Mouse (Mus musculus) ovary, postnatal 10 days (tissue): ENCODE measurements around the gene Apoa1.

Source experiments
- DNase-seq: peaks from one replicate; pipeline ENCODE4 v3.0.0; 2022; ENCODE audit warnings: low spot score

Gene Apoa1

DNA sequence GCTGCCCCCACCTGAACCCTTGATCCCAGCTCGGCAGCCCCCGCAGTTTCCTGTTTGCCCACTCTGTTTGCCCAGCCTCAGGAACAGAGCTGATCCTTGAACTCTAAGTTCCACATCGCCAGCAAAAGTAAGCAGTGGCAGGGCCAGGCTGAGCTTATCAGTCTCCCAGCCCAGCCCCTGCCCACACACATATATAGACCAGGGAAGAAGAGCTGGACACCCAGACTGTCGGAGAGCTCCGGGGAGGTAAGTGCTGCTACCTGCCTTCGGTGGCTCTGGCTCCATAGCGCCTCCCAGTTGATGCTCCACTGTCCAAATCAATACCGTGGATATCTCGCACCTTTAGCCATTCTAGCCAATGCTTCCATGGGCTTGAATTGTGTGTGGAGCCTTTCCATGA, at the start of gene Apoa1:
Apoa1 (plus strand) TSS at position 90 of the 400 bp plus-strand sequence.
- no peak for DNase-seq

DNA sequence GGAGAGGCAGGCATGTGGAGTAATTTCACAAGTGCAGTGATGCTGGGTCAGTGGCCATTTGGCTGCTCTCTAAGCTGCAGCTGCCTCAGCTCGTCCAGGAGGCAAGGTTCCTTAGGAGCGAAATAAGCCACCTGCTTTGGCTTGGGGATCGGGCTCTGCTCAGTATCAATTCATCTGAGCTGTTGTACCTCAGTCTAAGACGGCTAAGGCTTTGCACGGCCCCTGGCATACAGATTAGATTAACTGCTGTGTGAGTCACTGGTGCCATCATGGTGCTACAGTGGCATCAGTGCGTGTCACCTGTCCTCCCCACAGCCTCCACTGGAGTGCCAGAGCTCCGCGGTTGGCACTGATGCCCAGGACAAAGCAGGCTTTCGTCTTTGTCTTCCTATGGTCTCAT, 49.8 kb upstream of the Apoa1 start:
- no peak for DNase-seq

DNA sequence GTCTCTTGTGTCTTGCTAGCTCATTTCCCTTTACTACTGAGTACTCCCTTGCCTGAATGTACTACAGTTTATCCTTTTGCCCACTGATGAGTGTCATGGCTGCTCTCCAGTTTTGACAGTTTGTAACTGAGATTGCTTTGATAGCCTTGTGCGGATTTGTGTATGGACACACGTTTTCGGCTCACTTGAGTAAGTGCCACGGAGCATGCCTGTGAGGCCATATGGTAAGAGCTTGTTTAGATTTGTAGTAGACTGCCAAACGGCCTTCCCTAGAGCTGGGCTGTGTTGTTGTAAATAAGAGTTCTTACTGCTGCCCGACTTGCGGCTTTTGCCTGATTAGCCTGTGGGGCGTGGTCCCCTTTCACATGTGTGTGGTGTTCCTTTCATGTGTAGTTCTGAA, 47.1 kb upstream of the Apoa1 start:
- DNase-seq: no peak

DNA sequence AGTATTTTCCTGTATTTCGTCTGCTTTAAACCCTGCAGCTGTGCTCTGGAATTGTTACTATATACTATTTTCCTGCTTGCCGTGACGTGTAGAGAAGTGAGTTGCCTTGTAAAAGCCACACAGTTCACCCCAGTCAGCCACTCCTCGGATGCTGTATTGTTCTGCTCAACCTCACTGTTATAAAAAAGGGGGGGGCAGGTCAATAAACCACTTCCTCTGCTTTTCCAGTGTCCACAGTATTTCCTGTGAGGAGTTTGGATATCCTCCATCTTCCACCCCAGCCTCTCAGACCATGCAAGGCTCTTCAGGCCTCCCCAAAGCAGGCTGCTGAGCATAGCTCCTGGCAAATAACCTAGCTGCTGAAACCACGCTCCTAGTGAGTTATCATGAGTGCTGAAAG, 43.8 kb upstream of the Apoa1 start:
- DNase-seq: no peak

DNA sequence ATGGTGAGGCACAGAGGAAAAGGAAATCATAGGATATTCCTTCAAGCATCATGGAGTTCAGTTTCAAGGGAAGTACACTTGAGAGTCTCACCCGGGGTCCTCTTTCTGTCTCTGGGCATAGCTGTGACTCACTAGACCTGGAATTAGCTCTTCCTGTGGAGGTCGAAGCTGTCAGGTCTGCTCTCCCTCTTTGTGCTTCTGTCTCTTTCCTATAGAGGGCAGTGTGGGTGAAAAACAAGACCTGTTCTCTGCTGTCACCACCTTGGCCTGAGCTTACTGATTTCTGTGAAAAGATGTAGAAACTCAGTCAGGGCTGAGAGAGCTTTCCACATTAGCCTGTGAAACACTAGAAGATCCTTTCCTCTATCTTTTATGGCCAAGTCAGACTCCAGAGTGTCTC, 43.2 kb upstream of the Apoa1 start:
- DNase-seq: no peak

DNA sequence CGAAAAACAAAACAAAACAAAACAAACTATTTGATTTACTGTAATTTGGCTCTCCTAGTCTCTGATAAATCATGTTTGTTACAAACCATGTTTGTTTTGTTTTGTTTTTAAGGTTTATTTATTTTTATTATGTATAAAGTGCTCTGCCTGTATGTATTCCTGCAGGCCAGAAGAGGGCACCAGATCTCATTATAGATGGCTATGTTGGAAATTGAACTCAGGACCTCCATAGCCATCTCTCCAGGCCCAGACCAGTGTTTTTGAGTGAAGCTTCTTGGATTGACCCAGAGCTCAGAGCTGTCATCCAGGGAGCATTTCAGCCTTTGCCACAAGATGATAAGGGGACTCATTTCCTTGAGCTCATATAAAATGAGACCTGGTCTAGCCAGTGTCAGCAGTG, 42.0 kb upstream of the Apoa1 start:
- DNase-seq: no peak

DNA sequence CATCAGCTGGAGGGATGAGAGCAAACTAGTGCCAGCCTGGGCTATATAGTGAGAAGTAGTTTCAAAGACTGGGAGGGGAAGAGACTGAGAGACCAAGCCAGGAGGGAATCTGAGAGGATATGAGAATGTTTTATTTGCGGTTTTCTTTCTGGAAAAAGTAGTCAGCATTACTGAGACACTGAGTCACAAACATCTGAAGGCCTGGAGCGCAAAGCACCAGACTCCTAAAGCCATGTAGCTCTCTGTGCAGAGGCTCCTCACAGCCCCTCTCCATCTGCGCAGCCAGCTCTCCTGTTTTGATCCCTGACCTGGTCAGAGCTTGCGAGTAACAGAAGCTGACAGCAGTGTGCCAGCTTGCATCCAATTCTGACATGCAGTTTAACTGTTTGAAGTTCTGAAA, 40.0 kb upstream of the Apoa1 start:
- DNase-seq: no peak

DNA sequence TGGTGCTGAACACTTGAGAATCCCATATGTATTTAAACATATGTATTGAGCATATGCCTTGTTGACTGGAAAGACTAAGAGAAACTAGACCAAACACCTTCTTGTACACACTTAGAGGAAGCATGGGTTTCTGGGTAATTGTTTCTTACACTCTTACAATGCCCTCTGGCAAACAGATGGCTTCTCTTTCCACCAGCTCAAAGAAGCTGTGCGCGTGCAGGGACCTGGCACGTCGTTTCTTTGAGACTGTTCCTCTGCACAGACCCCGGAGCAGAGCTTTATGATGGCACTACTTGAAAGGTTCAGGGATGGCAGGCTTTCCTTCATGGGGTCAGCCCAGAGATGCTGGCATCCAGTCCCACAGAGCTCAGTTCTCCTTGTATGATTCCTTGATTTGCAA, 39.4 kb upstream of the Apoa1 start:
- no peak for DNase-seq

DNA sequence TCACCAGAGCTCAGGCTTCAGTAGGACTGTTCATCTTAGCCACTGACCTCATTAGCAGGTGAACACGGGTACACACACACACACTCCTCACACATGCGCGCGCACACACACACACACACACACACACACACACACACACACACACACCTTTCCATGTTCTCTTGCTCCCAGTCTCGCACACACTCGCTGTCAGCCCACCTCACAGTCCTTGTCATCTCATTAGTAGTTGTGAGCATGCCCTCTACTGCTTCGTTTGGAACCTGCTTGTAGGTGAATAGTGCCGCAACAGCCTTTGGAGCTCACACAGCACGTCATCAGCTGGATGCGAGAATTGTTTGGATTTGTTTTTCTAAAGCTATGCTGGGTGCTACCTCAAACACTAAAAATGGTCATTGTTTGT, 39.0 kb upstream of the Apoa1 start:
- no peak for DNase-seq

DNA sequence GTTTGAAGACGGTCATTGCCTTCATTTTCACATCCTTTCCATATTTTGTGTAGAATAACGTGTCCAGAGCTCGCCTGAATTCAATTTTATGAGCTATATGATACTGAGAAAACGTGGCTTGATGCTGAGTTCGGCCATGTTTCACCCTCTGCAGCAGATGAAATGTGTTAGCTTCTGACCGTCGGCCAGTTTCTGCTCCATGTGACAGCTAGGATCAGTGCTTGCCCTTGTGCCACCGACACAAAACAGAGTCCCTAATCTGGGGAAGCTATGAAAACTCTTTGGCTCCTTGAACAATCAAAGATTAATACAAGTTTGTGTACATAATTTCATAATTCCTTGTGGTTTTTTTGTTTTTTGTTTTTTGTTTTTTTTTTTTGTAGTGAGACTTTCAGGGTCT, 37.1 kb upstream of the Apoa1 start:
- DNase-seq: no peak

DNA sequence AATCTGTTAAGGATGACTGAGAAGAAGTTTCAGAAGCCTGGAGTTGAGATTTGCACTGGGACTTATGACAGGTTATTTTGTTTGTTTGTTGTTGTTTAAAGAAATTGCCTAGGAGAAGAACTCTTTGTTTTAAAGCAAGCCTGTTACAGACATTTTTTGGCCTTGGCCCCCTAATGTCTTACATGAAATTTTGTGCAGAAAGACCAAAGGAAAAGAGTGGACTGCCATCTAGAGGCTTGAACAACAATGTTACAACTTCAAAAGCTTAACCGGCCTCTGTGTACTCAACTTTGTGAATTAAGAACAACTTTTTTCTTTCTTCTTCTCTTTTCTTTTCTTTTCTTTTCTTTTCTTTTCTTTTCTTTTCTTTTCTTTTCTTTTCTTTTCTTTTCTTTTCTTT, 36.7 kb upstream of the Apoa1 start:
- DNase-seq: no peak

DNA sequence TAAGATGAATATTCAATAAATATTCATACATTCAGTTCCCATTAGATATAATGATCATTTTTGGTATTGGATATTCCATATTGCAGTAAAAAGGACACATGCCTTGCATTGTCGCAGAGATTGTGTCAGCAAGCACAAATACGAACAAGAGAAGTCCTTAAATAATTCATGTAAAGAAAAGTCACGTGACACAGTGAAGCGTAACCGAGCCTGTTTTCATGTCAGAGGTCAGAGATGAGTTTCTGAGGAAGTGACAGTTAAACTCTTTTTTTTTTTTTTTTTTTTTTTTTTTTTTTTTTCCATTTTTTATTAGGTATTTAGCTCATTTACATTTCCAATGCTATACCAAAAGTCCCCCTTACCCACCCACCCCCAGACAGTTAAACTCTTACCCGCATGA, 35.7 kb upstream of the Apoa1 start:
- no peak for DNase-seq

DNA sequence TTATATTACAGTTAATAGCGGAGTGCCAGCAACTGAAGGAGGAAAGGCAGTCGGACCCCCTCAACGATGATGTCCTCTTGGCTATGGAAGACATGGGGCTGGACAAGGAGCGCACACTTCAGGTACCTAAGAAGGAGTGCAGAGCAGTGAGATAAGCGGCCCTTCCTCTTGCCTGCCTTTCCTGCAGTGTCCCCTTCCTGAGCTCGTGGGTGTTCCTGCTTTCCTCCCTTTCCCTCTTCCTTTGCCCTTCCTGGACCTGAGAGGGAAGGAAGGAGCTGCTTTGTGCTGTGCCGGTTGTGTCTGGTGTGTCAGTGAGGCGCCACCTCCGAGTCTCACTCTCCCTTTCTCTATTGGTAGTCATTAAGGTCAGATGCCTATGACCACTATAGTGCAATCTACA, 33.6 kb upstream of the Apoa1 start:
- no peak for DNase-seq

DNA sequence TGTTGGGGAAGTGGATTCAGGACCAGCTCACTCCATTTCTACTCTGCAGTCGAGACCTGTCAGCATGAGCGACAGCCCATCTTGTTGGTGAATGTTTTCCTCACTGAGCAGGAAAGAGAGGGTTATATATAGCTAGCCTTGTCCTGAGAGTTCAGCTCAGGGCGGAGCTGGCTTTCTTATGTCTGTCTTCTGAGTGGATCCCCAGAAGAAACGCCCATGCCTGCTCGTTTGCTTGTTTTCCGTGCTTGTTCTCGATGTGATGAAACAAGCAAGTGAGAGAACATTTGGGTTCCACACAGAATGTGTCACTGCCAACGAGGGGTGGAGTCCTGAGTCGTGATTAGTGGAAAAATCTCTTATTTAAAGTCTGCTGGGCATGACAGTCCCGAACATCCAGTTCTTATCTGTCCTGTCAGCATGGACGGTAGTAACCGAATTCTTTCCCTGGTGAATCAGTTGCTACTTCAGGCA, 31.6 kb upstream of the Apoa1 start:
- DNase-seq: no peak

DNA sequence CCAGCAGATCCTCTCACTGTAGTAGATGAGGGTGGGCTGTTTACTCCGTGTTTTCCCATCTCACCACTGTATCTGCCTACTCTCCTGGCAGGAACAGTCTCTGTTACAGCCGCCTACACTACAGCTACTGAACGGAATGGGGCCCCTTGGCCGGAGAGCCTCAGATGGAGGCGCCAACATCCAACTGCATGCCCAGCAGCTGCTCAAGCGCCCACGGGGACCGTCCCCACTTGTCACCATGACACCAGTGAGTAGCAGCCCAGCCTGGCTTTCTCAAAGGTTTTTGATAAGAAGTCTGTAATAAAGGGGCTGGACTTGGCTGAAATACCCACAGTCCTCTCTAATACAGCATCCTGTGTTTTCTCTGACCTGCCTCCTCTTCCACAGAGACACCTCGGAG, 29.9 kb upstream of the Apoa1 start:
- DNase-seq: no peak

DNA sequence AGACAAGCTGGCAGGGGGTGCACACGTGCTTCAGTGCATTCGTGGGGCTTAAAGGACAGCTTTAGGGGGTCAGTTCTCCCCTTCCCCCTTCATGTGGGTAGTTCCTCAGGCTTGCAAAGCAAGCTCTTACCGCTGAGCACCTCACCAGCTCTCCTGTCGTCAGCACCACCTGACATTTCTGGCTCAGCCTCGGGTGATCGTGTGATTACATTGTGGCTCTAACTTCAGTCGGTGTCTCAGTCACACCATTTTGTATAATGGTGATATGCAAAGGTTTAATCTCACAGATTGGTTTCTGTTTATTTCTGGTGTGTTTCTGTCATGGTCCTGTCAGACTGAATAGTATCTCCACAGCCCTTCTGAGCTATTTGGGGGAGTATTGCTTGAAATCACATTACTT, 29.4 kb upstream of the Apoa1 start:
- DNase-seq: no peak

DNA sequence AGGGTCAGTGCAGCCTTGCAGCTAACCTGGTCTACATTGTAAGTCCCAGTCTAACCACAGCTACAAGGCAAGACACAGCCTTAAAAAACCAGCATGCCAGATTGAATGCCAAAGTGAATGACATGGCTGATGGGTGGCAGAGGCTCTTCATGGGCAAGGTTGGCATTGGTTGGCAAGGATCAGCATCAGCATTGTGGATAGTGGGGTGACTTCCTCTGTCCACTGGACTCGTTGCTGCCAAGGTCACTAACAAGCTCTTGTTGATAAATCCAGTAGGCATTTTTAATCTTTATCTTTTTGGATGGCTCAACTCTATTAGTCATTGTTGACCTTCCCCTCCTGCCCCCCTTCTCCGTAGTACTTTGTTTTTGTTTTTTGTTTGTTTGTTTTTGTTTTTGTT, 28.8 kb upstream of the Apoa1 start:
- DNase-seq: no peak

DNA sequence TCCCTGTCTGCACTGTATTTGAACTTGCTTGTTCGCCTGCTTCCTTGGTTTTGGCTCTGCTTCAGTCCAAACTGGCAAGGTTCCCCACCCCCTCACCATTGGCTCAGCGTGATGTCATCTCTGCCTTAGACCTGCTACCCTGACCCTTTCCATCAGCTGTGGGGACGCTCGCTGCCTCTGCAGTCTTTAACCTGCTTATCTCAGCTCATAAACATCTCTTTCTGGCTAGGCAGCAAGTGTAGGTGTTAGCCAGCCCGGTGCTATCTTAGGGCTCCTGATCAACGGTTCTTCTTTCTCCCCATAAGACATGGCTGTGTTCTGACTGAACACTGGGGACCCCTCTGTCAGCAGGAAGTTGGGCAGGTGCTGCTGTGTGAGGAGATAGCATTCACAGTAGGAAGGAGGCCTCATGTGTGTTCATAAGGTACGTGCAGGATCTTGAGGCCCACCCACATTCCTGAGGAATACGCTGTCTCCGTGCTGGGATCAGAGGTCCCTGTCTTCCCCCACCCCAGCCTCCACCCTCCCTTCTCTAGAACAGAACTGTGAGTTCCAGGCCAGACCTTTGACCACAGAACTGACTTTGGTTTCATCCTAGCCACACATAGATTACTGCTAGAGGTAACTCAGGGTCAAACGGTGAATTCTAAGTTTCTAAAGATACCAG, 21.4 kb upstream of the Apoa1 start:
- DNase-seq: no peak

DNA sequence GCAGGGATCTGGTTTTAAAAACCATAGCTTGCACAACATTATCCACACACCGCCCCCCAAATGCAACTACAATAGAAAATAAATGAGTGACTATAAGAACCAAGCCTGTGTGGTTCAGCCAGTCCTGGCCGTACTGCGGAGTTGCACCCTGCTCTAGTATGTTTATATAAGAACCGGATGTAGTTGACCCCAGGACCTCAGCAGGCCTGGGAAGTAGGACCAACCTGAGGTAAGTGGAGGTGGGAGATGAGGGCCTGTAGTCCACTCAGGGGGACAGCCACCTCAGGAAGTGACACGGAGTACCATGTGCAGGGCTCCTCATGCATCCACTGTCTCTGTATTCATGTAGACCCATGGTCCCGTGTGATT, 20.9 kb upstream of the Apoa1 start:
- no peak for DNase-seq

DNA sequence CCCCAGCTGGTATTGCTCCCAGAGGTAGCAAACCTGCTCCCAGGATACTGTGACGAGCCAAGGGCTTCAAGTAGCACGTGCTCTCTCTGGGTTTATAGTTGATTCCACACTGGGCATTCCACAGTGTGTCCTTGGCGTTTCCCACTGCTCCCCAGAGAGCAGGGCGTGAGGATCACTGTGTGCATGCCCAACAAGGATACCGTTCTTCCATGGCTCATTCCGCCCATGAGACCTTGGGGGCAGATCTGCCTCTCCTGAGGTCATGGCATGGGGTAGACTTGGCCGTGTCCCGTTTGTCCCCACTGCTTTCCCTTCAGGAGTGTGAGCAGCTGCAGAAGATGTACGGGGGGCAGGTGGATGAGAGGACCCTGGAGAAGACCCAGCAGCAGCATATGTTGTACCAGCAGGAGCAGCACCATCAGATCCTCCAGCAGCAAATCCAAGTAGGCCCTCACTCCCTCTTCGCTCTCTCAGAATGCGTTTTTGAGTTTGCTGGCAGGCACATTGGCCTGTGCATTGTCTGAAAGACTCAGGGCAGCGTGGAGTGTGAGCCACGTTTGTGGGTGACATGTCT, 19.9 kb upstream of the Apoa1 start:
- DNase-seq: no peak

DNA sequence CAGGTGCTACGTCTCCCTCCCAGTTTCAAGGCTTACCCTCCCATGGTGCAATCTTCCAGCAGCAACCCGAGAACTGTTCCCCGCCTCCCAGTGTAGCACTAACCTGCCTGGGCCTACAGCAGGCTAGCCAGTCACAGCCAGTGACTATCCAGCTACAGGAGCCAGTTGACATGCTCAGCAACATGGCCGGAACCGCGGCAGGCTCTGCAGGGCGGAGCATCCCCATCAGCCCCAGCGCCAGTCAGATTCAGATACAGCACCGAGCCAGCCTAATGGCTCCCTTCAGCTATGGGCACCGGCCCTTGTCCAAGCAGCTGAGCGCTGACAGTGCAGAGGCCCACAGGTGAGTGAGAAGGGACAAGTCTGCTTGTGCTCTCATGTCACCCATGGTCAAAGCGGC, 17.9 kb upstream of the Apoa1 start:
- no peak for DNase-seq

DNA sequence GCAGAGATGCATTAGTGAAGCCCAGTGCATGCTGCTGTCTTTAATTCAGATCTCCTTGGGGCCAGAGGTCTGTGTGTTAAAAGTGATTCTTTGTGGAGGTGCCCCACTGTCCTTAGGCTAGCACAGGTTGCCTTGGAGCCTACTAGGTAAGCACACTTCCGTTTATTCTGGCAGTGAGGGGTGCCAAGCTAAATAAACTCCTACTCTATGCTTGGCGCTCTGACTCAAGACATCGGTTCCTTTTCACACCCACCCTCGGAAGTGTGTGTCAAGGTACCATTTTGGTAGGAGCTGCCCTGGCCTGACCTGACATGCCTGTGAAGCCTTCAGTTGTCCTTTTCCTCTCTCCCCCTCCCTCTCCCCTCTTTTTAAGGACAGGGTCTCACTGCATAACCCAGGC, 14.1 kb upstream of the Apoa1 start:
- DNase-seq: no peak

DNA sequence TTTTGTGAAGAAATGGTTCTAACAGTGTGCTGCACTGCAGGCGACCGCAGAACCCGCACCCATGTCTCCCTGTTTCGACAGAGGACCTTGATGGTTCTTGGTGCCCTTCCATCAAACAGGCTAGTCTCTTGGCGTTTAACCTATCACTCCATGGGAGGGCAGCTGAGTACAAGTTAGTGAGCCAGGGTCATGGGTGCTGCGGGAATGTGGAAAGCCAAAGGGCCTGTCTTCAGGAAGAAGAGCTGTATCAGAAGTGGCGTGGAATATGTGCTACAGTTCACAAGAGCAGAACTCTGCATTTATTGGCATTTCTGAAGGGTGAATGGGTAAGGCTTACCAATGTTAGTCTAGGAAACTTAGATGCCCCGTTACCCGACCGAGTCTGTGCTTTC, 13.4 kb upstream of the Apoa1 start:
- no peak for DNase-seq
